Mouse (Mus musculus) CD4-positive, CD25-positive, alpha-beta regulatory T cell, adult 4 months (primary cell): ENCODE results near the gene Magel2. TPM values are rescaled to one million over a fixed set of nuclear protein-coding genes. Genes with fewer than 3 reads are reported as not detected.

Experiments used
- ATAC-seq: one replicate; pipeline ENCODE4 v1.8.0; 2017
- polyA plus RNA-seq, 2 experiments: library from polyadenylated mRNA; unstranded; fragments of 100-300 nt; shearing (Covaris generic); gene quantifications; one replicate each; pipeline ENCODE4 v1.2.1; 2017

The Magel2 gene
- polyA plus RNA-seq = not detected

GRCm38 (mm10) chr7:62376510-62377304, at the start of gene Magel2:
Gene Magel2 (plus strand): TSS chr7:62377010.
- ATAC-seq = no peak

GRCm38 (mm10) chr7:62345411-62345810, 31.4 kb upstream of the Magel2 start:
- no peak for ATAC-seq

- no peak for ATAC-seq
Measured at GRCm38 (mm10) chr7:62346269-62346668, 30.5 kb upstream of the Magel2 start, which contains the start of gene Ndn. Gene Ndn (plus strand): TSS chr7:62346569.

- ATAC-seq = no peak
Measured at GRCm38 (mm10) chr7:62348106-62348803, 28.6 kb upstream of the Magel2 start.

- ATAC-seq = no peak
Measured at GRCm38 (mm10) chr7:62348804-62349190, 28.0 kb upstream of the Magel2 start.

GRCm38 (mm10) chr7:62351266-62351665, 25.5 kb upstream of the Magel2 start:
- ATAC-seq = no peak

- ATAC-seq = no peak
Measured at GRCm38 (mm10) chr7:62365039-62365636, 11.7 kb upstream of the Magel2 start.

- ATAC-seq = no peak
Measured at GRCm38 (mm10) chr7:62366730-62367129, 10.1 kb upstream of the Magel2 start.

GRCm38 (mm10) chr7:62375658-62376057, 1.2 kb upstream of the Magel2 start:
- ATAC-seq = no peak

GRCm38 (mm10) chr7:62377313-62377712, 503 bp downstream of the Magel2 start:
- ATAC-seq = no peak

- ATAC-seq = no peak
Measured at GRCm38 (mm10) chr7:62378529-62378928, 1.7 kb downstream of the Magel2 start.

GRCm38 (mm10) chr7:62382391-62382790, 5.6 kb downstream of the Magel2 start:
- ATAC-seq = no peak

GRCm38 (mm10) chr7:62388291-62388690, 11.5 kb downstream of the Magel2 start:
- no peak for ATAC-seq

- no peak for ATAC-seq
Measured at GRCm38 (mm10) chr7:62392202-62392601, 15.4 kb downstream of the Magel2 start.

- no peak for ATAC-seq
Measured at GRCm38 (mm10) chr7:62406573-62407050, 29.8 kb downstream of the Magel2 start.

- no peak for ATAC-seq
Measured at GRCm38 (mm10) chr7:62407803-62408202, 31.0 kb downstream of the Magel2 start.

GRCm38 (mm10) chr7:62415222-62415621, 38.4 kb downstream of the Magel2 start:
- ATAC-seq = no peak

- ATAC-seq = no peak
Measured at GRCm38 (mm10) chr7:62416173-62416572, 39.4 kb downstream of the Magel2 start.

- no peak for ATAC-seq
Measured at GRCm38 (mm10) chr7:62418346-62418745, 41.5 kb downstream of the Magel2 start.

- no peak for ATAC-seq
Measured at GRCm38 (mm10) chr7:62419105-62419492, 42.3 kb downstream of the Magel2 start.

- ATAC-seq = no peak
Measured at GRCm38 (mm10) chr7:62419493-62420360, 42.9 kb downstream of the Magel2 start, which contains the start of gene Mkrn3. Gene Mkrn3 (minus strand): TSS chr7:62420139.

- no peak for ATAC-seq
Measured at GRCm38 (mm10) chr7:62420566-62420965, 43.8 kb downstream of the Magel2 start.
